Mouse (Mus musculus): Measurements from ENCODE around the gene Cpsf3.

- TF ChIP-seq CTCF (IDR thresholded peaks at IDR 0.05; ENCODE audit: control insufficient read depth, insufficient read depth, insufficient read length) (no peak), MYOG (IDR thresholded peaks at IDR 0.05; ENCODE audit: control insufficient read depth, extremely low read depth, insufficient read length) (no peak), MAX (IDR thresholded peaks at IDR 0.05) (no peak), USF1 (IDR thresholded peaks at IDR 0.05; ENCODE audit: low read depth) (no peak)
Observed at GRCm38 (mm10) chr12:21305741-21306140, 20.6 kb downstream of the Cpsf3 start.
